Mouse (Mus musculus) embryo, embryonic 11 days (tissue): Measurements from ENCODE around the gene Ppp1cb.
A peak's percentile ranks its signal among the peaks of the same experiment; 100 is the strongest.
"Not testable (repeated sequence)": the region's sequence is repeated elsewhere in the genome, so short reads cannot be mapped to it uniquely, and the experiment has no call there.

Experiments
- DNase-seq: peaks from one replicate; pipeline ENCODE4 v3.0.0-alpha.2; 2015

The Ppp1cb gene

DNA sequence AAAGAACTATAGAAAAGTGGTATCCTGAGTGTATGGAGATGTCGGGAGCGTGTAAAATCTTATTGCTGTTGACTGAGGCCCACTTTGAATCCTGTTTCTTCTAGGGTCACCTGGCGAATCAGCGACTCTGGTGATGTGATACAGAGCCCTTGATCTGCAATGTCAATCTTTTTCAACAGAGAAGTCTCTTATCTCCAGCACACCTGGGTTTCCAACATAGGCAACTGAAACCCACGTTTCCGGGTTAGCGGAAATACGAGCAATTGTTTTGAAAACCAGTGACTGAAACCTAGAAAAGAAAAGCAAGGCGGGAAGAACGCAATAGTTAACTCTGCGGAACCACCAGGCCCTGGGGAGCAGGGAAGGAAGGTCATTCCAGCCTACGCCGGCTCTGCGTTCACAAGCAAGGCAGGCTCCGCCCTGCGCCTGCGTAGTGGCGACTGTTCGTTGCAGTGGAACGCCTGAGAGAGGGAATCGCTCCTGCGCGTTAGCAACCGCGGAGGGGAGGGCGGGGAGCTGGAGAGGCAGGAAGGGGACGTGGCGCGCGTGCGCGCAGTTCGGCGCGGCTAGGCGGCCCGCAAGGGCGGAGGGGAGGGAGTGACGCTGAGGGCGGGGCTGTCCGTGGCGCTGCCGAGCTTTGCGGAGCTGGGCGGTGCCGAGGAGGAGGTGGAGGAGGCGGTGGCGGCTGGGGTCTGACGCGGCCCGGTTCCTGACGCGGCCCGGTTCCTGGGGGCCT lies at the start of gene Ppp1cb:
Ppp1cb (plus strand) TSS at position 436 of the 736 bp plus-strand sequence.
- peak; percentile 99 for DNase-seq

DNA sequence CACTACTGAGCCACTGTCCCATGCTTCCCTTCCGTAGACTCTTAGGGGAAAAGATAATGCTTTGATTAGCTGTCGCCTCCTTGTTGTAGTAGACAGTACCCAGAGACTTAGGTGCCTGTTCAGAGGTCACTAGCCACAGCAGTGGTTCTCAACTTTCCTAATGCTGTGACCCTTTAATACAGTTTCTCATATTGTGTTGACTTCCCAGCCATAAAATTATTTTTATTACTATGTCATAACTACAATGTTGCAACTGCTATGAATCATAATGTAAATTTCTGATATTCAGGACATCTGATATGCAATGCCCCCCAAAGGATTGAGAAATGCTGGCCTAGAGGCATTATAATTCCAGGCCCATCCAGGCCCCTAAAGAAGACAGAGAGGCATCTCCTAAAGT lies 48.9 kb upstream of the Ppp1cb start:
- DNase-seq, result no peak

DNA sequence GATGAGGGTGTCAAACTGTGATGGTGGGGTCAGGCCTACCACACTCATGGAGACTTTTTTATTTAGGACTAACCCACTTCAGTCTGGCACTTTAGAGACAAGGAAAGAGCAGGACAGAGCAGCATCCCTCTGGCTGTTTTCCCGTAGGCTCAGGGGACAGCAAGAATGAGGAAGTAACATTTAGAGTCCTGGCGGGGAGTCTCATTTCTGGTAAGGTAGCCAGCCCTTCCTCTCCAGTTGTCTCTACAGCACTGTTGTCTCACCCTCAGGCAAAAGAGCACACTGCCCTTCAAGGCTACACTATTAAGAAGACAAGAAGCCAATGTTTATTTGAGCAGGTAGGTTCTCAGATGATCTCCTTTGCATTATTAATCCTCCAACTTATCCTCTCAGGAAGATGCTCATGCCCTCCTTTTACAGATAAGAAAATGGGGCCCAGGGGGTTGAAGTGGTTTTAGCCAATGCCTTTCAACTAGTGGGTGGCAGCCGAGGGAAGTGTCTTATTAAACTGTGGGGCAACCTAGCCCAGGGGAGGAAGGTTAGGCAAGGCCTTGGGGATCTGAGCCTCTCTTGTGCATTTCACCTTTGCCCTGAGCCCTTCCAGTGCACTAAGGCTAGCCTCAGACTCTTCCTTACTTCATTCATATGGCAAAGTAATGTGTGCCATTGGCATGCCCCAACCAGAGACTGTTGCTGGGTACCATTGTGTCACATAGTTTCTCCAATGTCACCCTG lies 47.5 kb upstream of the Ppp1cb start:
- DNase-seq, result no peak

DNA sequence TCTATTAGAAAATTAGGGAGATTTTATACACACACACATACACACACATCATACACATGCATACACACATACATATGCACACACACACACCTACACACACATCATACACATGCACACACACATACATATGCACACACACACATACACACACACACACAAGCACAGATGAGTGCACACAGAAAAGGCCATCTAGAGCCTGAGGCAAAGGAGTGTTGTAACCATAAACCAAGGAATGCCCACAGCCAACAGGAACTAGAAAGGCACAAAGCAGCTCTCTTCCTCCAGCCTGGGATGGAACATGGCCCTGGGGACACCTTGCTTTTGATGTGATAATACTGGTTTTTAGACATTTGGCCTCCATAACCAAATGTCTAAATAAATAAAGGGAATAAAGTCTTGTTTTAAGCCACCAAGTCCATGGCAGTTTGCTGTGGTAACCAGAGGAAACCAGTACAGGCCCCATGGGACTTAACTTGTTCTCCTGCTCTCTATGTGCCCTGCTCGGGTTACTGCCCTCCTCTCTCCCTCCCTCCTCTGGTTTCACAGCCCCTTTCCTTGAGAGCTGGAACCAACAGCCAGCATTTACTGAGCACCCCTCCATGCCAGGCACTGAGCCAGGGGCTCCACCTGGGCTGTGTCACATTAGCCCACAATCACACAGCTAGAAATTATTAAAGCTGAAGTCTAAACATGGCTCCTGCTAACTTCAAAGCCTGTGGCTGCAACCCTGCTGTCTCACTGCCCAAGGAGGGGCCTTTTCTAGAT lies 46.3 kb upstream of the Ppp1cb start:
- DNase-seq, result peak; percentile 74

DNA sequence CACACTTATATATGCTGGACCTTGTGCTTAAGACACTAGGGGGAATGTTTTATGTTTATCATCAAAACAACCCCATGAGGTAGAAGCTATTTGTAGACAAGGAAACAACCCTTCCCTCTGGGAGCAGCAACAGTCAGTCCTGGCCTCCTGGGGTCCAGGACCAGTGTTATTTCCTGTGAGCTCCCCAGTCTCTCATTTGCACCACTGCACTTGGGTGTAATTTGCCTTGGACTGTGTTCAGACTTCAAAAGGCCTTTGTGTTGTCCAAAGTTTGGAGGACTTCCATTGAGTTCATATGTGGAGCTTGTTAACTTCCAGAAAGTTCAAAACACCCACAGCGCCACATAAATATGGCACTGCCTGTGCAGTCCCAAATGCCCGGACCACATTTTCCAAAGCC lies 45.6 kb upstream of the Ppp1cb start:
- DNase-seq, result no peak

DNA sequence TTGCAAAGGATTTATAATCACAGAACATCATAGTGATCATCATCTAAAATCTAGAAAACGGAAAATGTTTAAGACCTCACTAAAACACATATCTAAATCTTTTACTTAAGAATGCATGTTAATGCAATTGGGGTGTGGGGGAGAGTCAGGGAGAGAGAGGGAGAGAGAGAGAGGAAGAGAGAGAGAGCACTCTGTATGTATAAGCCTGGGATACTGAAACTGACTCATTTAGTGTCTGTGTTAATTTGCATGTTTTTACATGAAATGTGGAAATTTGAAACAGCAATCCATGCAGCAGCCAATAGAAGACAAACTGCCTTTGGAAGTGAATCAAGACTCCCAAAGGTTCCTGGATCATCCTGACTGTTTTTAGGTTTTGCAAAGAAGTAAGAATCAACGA lies 45.1 kb upstream of the Ppp1cb start:
- no peak for DNase-seq

DNA sequence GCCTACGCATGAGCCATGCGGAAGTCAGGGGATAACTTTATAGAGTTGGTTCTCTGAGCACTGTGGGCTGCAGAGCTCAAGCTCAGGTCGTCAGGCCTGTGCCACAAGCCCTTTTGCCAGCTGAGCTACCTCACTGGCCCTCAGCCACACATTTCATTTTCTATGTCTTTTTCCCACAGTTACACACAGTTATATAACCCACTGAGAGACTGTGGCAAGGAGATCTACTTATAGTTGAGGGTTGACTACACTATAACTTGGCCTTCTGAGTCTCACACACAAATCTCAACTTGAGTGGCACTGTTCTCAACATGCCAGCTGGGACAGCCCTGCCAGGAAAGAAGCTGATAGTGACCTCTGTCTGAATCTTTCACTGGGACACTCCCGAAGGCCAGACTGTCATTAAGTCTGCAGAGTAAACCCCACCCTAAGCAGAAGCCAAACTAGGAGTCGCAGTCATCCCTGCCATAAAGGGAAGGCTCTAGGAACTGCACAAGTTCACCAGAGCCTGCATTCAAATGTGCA lies 44.1 kb upstream of the Ppp1cb start:
- DNase-seq, result no peak

DNA sequence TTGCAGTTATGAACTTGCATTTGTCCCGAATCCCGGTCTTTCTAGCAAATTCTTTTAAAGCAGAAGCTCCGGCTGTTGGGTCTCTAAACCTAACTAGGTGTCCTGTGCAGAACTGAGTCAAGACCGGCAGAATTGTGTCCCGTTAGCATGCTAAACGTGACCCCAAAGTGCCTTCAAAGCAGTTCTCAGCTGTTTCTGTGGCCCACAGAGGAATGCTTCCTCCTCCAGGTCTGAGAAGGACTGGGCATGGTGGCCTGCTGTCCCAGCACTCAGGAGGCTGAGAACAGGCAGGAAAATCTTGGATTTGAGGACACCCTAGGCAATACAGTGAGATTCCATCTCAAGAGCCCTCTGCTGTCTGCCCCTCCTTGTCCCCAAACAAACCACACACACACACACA lies 43.1 kb upstream of the Ppp1cb start:
- DNase-seq, result no peak

- DNase-seq, result peak; percentile 39
These were observed 41.8 kb upstream of the Ppp1cb start for GRCm38 (mm10) chr5:32416881-32417280.

GRCm38 (mm10) chr5:32422081-32422589 lies 36.5 kb upstream of the Ppp1cb start:
- DNase-seq, result peak; percentile 42

- no peak for DNase-seq
These were observed 35.1 kb upstream of the Ppp1cb start for GRCm38 (mm10) chr5:32423339-32424046.

- no peak for DNase-seq
These were observed 34.2 kb upstream of the Ppp1cb start for GRCm38 (mm10) chr5:32424464-32424863.

- DNase-seq, result no peak
These were observed 33.0 kb upstream of the Ppp1cb start for GRCm38 (mm10) chr5:32425485-32426171.

GRCm38 (mm10) chr5:32430399-32430798 lies 28.2 kb upstream of the Ppp1cb start:
- DNase-seq, result no peak

GRCm38 (mm10) chr5:32434346-32434745 lies 24.3 kb upstream of the Ppp1cb start:
- DNase-seq, result not testable (repeated sequence)

- DNase-seq, result no peak
These were observed 23.0 kb upstream of the Ppp1cb start for GRCm38 (mm10) chr5:32435612-32436011.

DNA sequence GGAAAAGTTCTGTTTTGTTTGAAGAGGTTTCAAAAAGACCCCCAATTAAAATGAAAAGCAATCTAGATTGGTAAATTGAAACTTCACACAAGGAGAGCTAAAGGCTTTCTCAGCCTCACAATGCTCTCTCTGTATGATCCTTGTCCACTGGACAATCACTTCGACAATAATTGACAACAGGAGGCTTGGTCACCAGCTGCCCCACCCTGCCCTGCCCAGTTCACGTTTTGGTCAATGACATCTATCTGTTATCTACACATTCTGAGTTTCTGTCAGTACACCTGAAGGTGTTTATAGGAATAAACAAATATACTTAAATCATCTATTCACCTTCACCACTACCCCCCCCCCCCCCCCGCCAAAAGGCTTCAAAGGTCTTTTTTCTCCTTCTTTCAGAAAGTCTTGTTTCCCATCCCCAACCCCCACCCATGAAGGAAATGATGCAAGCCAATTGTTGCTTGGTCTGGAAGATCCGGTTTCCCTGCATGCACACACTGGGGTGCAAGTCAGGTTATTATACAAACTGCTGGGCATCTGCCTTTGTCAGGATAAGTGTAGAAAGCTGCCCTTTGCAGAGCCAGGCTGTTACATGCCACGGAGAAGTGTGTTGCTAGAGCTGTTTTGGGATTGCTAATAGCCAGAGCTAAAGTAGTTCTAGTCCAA lies 20.6 kb upstream of the Ppp1cb start:
- DNase-seq, result no peak

DNA sequence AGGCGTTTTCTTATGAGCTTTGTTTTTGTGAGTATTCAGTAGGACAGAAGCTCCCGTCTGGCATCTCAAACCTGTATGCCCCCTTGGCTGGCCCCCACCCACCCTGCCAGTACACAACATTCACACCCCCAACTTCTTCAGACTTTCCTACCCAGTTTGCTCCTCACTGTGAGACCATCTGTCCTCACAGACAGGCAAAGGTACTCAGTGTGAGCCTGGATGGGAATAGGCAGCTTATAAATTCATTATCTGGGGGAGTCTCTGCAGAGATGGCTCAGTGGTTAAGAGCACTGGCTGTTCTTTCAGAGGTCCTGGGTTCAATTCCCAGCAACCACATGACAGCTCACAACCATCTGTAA lies 20.1 kb upstream of the Ppp1cb start:
- no peak for DNase-seq

- no peak for DNase-seq
These were observed 17.3 kb upstream of the Ppp1cb start for GRCm38 (mm10) chr5:32441336-32441735.

- DNase-seq, result no peak
These were observed 16.6 kb upstream of the Ppp1cb start for GRCm38 (mm10) chr5:32441992-32442575.

GRCm38 (mm10) chr5:32443906-32444305 lies 14.7 kb upstream of the Ppp1cb start:
- no peak for DNase-seq
